Mouse (Mus musculus) kidney, adult 18-20 months (tissue): ENCODE data around the gene Olfr736.
A peak's percentile ranks its signal among the peaks of the same experiment; 100 is the strongest.

Experiments
- DNase-seq: peaks from one replicate; pipeline ENCODE4 v3.0.0; 2021

Olfr736 gene

DNA sequence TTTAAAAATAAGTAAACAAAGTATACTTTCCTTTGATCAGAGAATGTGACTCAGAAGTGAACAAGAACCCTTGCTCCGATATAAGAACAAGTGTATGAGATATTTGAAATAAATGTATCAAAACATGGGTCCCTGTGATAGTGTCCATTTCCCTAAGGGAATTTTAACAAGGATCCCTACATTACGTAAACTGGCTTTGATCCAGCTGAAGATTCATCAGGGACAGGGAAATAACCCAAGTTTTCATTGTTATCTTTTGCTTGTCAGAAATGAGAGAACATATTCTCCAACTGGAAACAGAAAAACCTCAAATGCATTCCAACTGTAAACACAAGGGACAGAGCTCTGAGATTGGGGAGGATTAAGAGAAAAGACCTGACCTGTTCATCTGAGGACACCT is at the start of gene Olfr736:
TSS of gene Olfr736 (plus strand) at position 301 of the 400 bp plus-strand sequence.
- DNase-seq, result no peak

DNA sequence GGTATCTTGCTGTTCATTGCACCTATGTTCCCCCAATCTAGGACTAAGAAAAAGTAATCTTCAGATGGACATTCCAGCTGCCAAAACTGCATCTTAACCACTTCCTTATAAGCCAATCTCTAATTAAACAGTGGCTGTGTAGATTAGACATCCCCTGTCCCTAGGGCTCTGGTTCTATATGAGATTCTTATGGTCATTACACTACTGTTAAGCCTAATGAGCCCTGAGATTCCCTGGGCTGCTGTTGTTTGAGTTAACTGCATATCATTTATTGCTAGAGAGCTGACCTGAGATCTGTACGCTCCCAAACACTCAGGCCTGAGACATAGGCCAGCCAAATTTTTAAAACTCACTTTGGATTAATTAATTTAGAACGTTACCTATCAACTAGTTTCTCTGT is 32.2 kb upstream of the Olfr736 start, which contains the start of gene Olfr735:
TSS of gene Olfr735 (minus strand) at position 77 of the 400 bp plus-strand sequence.
- DNase-seq, result no peak

DNA sequence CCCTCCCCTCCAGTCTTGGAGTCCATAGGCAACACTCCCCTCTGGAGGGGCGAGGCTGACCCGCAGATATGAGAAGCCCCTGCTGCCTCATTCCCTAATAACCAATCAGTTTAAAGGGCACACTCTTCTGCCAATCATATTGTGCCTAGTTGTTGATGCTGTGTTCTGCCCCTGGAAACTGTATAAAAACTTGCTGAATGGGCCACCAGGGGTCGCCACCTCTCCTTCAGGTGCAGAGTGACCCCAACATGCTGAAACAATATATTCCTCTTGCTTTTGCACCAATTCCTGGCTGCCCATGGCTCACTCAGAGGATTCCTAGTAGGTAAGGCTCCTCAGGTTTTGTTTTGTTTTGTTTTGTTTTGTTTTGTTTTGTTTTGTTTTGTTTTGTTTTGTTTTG is 28.5 kb upstream of the Olfr736 start:
- peak; percentile 18 for DNase-seq

DNA sequence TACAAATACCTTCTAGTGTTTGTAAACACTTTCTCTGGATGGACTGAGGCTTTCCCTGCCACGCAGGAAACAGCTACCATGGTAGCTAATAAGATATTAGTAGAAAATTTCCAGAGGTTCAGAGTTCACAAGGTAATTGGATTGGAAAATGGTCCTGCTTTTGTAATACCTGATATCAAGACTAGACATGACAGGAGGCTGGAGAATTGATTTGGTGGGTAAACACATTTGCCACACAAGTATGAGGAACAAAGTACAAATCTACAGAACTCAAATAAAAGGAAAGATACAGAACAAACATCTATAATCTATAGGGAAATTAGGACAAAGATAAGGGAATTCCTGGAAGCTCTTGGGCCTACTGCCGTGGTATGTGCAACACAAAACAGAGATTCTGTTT is 24.2 kb upstream of the Olfr736 start:
- no peak for DNase-seq

DNA sequence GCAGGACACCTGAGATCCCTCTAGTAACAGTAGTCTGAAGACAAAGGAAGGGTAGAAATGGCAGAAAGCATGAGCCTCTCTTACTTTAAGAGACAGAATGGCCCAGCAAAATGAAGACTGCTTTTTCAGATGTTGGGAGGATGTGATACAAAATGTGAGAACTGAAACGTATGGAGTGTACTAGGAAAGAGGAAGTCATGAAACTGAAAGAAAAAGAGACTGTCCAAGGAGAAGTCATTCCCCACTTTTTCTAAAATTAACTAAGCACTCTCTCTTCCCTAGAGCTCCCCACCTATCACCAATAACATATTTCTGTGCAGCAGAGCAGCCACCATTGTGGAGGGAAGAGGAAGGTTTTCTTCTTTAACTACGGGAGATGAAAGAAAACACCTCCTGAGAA is 23.4 kb upstream of the Olfr736 start, which contains the start of gene Tlr11:
TSS of gene Tlr11 (plus strand) at position 322 of the 400 bp plus-strand sequence.
- no peak for DNase-seq

DNA sequence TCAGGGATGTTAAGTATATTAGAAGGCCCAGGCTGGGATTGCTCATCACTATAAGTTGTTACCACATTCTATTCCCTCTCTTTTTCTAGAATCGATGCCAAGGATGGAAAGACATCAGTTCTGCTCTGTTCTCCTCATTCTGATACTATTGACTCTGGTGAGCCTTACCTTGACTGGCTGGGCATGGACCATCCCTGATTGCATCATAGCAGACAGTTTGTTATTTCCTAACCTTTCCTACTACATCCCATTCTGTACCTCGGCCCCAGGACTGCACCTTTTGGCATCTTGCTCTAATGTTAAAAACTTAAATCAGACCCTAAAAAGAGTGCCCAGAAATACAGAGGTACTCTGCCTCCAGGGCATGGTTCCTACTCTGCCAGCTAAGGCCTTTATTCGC is 20.5 kb upstream of the Olfr736 start:
- DNase-seq, result no peak

DNA sequence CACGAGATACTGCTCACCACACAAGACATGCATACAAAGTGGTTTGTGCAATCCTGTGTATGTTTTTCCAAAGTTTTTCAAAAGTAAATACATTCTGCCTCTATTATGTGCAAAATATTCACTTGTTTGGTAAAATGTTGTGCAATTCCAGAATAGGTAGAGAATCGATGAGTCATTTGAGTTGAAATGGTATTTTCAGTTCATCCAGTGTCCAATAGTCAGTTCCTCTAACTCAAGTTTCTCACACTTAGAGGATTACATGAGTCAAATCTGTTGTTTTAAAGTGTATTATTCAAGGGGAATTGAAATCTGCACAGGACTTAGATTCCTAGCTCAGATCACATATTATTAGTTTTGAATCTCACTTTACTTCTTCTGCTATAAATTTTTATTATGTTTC is 17.4 kb upstream of the Olfr736 start:
- no peak for DNase-seq

DNA sequence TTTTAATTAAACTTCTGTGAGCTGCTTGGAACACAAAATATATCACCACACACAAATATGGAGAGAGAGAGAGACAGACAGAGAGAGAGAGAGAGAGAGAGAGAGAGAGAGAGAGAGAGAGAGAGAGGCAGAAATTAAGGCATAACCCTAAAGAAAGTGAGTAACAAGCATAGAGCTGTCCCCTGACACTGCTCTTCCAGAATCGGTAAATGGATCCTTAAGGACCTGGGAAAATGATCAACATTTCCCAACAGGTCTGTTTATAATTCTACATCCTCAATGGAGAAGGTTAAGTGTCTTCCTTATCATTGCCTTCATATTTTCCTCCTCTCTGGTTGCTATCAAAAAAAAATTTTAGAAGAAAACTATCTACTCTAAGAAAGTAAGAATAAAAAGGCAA is 26.3 kb downstream of the Olfr736 start, which contains the start of gene Olfr738:
TSS of gene Olfr738 (plus strand) at position 301 of the 400 bp plus-strand sequence.
- no peak for DNase-seq

DNA sequence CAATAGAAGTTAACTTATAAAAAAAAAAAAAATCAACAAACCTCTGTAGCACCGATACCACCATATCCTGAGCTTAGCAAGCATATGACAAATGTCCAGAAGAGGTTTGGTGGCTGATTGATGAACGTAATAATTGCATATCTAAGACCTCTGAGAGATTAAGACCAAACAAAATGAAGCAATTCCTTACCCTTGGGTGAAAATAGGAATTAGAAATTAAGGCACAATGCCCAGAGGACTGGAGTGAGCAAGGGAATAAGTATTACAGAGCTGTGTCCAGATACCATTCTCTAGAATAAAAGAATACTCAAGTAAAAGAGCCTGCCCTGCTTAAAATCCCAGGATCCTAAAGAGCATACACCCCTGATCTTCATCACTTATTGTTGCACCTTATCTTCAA is 37.4 kb downstream of the Olfr736 start, which contains the start of gene Olfr739:
TSS of gene Olfr739 (plus strand) at position 301 of the 400 bp plus-strand sequence.
- no peak for DNase-seq
